Mouse (Mus musculus) ovary, postnatal 14 days (tissue): ENCODE results near the gene Acsl5.

ENCODE experiments used
- DNase-seq: peaks from one replicate; pipeline ENCODE4 v3.0.0; 2022; ENCODE audit warnings: low spot score

Acsl5 gene

GRCm38 (mm10) chr19:55332641-55333268 lies 81.0 kb downstream of the Acsl5 start:
- peak; percentile 45 for DNase-seq

- no peak for DNase-seq
Observed at GRCm38 (mm10) chr19:55335881-55336280, 84.1 kb downstream of the Acsl5 start.

- no peak for DNase-seq
Observed at GRCm38 (mm10) chr19:55336441-55336840, 84.7 kb downstream of the Acsl5 start.

GRCm38 (mm10) chr19:55337066-55337465 lies 85.3 kb downstream of the Acsl5 start:
- DNase-seq, result no peak

GRCm38 (mm10) chr19:55337664-55338063 lies 85.9 kb downstream of the Acsl5 start:
- DNase-seq, result no peak

GRCm38 (mm10) chr19:55340521-55340920 lies 88.8 kb downstream of the Acsl5 start:
- no peak for DNase-seq

- DNase-seq, result no peak
Observed at GRCm38 (mm10) chr19:55341377-55341776, 89.6 kb downstream of the Acsl5 start.

GRCm38 (mm10) chr19:55342423-55342822 lies 90.7 kb downstream of the Acsl5 start:
- DNase-seq, result no peak

GRCm38 (mm10) chr19:55343274-55343673 lies 91.5 kb downstream of the Acsl5 start:
- DNase-seq, result no peak
